Mouse (Mus musculus) left cerebral cortex, adult 2 months (tissue): ENCODE measurements around the gene Rnf217. TPM values are rescaled to one million over a fixed set of nuclear protein-coding genes. Genes with fewer than 3 reads are reported as not detected.
A peak's percentile ranks its signal among the peaks of the same experiment; 100 is the strongest.

Source experiments
- DNase-seq, 2 experiments: peaks; one replicate each; pipeline ENCODE4 v3.0.0; 2021 to 2022; ENCODE audit warnings: low spot score in 2 of 2, mixed read lengths in 1 of 2; ENCODE audit errors: extremely low spot score in 1 of 2
- H3K27ac ChIP-seq: fragments of 200-600 bp; 2 replicates; pipeline ENCODE4 v1.8.1; 2022
- H3K4me3 ChIP-seq: fragments of 200-600 bp; 2 replicates; pipeline ENCODE4 v1.8.1; 2022
- CTCF ChIP-seq: fragments of 200-600 bp; IDR thresholded peaks from 2 replicates; pipeline ENCODE4 v1.8.1; 2022; ENCODE audit warnings: antibody characterized with exemption, mild to moderate bottlenecking, moderate library complexity
- intact Hi-C: fragments of 180-260 bp; cut with DNase I; formaldehyde crosslinking; loops from one replicate; pipeline ENCODE4 v1.15.1; 2025
- total RNA-seq, 2 experiments: library from RNA; stranded (reverse); gene quantifications; 2 replicates each; pipeline ENCODE4 v1.2.3; 2021

The Rnf217 gene
- total RNA-seq, 2 experiments from 2014 or later, result 12.0 to 15.1 TPM

DNA sequence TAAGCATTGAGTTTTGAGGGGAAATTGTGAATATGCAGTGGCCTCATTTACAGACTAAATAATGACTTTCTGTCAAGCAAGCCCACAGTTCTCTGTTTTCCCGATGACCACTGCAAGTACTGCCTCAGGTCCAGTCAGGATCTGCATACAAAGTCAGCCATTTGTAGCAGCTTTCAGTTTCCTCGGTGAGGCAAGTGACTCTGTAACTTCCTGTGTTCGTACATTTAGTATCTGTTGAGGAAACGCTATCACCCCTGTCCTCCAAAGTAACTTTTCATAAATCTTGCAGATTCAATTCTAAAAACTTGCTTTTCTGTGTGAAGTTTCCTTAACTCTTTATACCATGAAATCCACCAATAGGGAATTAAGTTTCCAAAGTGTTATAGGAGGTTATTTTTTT, 143.6 kb downstream of the Rnf217 start:
- DNase-seq, result no peak
- Histone ChIP-seq H3K4me3 (no peak overlapping the region), H3K27ac (no peak overlapping the region)
- intact Hi-C loops, result no loop called here
- TF ChIP-seq CTCF, result no peak

DNA sequence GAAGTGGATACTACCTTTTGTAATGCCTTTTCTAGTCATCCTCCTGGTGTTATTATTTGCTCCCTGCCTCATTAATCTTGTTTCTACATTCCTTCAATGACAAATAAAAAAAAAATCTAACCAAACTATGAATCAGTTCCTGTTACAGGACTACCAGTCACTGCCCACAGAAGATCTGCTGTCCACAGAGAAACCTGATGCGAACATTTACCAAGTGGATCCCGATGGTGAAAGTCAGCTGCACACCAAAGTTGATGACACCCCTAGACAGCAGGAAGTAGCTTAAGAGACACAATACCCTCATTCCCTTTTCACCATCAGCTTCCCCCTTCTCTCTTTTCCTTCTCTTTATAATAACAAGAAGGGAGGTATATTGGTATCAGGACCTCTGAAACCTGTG, 145.9 kb downstream of the Rnf217 start:
- no peak for TF ChIP-seq CTCF
- H3K4me3 ChIP-seq, result no peak overlapping the region
- intact Hi-C loops, result no loop called here
- DNase-seq, result no peak
- H3K27ac ChIP-seq, result no peak overlapping the region

DNA sequence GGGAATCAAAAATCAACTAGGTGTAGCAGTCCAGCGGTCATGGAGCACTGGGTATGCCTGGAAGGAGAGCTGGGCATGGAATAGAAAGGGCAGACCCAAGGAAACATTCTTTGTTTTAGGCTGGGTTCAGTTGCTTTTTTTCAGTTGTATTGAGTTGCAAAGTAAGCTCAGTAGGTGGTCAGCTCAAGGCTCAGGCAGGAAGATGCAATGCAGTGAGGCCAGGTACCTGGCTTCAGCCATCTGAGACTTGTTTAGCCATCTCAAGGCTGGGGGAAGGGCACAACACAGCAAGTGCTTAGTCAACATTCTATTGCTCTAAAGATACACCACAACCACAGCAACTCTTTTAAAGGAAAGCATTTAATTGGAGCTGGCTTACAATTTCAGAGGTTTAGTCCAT, 152.2 kb downstream of the Rnf217 start:
- no peak for DNase-seq
- no peak for TF ChIP-seq CTCF
- H3K27ac ChIP-seq, result no peak overlapping the region
- H3K4me3 ChIP-seq, result no peak overlapping the region
- intact Hi-C loops, result no loop called here

DNA sequence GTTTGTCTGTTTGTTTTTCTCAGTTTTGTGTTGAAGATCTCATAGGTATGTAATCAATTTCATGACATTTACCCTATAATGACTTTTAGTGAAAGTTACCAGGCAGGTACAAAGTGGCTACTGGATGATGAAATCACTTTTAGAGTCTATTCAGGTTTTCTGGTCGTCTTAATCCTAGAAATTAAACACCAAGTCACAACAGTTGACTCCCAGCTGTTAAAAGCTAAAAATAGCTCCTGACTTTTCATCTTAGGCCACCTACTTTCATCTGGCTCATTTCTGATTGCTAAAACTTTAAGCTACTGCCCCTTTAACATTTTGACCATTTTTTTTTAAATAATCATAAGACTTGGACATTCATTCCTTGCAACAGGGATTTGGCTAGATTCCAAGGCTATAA, 161.9 kb downstream of the Rnf217 start:
- Histone ChIP-seq H3K27ac (no peak overlapping the region), H3K4me3 (no peak overlapping the region)
- intact Hi-C loops, result loop anchor here (5.0 kb wide), 1 partner anchor 620 kb away; no protein-coding TSS in a partner anchor
- DNase-seq, result no peak
- TF ChIP-seq CTCF, result no peak

DNA sequence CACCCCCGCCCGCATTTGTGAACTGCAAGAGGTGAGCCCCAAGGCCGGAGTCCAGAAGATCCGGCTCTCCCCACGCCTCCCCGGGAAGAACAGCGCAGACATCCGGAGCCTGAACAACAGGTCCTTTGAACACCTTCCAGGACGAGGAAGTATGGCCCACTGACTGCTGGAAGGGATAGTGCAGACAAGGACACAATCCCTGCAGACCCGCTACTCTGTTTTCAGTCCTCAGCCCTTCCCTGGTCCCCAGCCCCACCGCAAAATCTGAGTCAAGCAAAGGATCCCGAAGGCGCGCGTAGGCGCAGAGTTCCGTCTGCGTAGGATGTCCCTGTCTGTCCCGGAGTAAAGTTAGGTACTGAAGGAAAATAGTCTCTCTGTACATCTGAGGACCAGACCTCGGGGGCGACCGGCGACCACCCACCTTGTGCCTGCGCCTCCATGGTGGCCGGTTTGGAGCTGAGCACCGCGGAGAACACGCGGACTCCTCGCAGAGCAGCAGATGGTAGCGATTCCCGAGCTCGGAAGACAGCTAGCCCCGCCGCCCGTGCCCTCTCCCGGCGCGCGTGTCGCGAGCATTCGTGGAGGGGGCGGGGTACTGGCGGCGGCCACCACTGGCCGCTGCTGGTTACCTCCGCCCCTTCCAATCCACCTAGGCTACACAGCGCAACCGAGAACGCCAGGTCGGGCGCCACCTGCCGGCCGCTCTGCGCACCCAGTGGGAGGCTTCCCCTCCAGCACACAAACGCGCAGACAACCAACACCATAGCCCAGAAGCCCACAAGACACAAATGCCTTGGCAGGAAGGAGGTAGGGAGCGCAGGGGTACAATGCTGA, 163.5 kb downstream of the Rnf217 start, which contains the start of gene Tpd52l1:
Gene Tpd52l1, minus strand, starts transcription at position 668 of the 834 bp plus-strand sequence.
- peak within 1 kb of the TSS; percentile 63 for H3K4me3 ChIP-seq
- H3K27ac ChIP-seq, result peak within 1 kb of the TSS; percentile 68
- peak; percentile 88 to 89 for DNase-seq
- peak; percentile 89 for TF ChIP-seq CTCF
- intact Hi-C loops, result loop anchor here (2.0 to 5.0 kb wide), 2 partner anchors 133 to 618 kb away; partner anchors contain the start of gene Hddc2

DNA sequence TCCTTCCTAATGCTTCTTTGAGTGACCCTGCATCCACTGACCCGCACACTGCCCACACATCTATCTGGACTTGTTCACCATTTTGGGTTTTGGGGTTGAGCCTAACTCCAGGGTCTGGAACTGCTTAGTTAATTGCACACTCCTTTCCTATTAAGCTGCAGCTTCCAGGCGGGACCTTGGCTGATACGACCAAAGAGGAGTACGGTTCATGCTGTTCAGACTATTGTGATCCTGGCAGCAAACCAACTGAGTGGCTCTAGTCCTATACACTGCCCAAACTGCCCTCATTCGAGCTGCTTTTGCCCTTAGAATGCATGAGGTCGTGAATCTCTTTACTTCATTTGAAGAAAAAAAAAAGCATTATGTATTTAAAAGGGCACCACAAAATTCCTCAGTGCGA, 164.8 kb downstream of the Rnf217 start:
- Histone ChIP-seq H3K4me3 (no peak overlapping the region), H3K27ac (no peak overlapping the region)
- intact Hi-C loops, result loop anchor here (2.0 kb wide), 1 partner anchor 131 kb away; the partner anchor contains the start of gene Hddc2
- no peak for TF ChIP-seq CTCF
- DNase-seq, result no peak

Other genes with a start within 250 kb of the Rnf217 start
- 10 to 100 TPM; 22.0 to 27.9 TPM for gene Tpd52l1, start 163.2 kb downstream of the Rnf217 start, total RNA-seq